Mouse (Mus musculus) liver, adult 2 months (tissue): ENCODE results near the gene 1700042G07Rik. TPM values are rescaled to one million over a fixed set of nuclear protein-coding genes. Genes with fewer than 3 reads are reported as not detected.

Source experiments
- DNase-seq: peaks from one replicate; pipeline ENCODE4 v3.0.0-alpha.2; 2011; ENCODE audit warnings: low read depth, low spot score; ENCODE audit errors: extremely low read depth
- H3K27ac ChIP-seq: fragments of 200-500 bp; replicated peaks from 2 replicates; pipeline ENCODE4 v1.5.1; 2012; ENCODE audit warnings: low read depth, mild to moderate bottlenecking, control low read depth, inconsistent platforms, low read length; ENCODE audit not compliant: insufficient read depth
- H3K27me3 ChIP-seq: fragments of 200-500 bp; 2 replicates; pipeline ENCODE4 v1.6.1; 2012; ENCODE audit warnings: mild to moderate bottlenecking, moderate library complexity, low read length, inconsistent platforms; ENCODE audit not compliant: control insufficient read depth, insufficient read depth
- H3K36me3 ChIP-seq: fragments of 200-500 bp; 2 replicates; pipeline ENCODE4 v1.6.1; 2012; ENCODE audit warnings: low read length, inconsistent platforms; ENCODE audit not compliant: control insufficient read depth, insufficient read depth
- H3K4me1 ChIP-seq: fragments of 200-500 bp; 2 replicates; pipeline ENCODE4 v1.6.1; 2011; ENCODE audit warnings: low read length; ENCODE audit not compliant: control insufficient read depth, insufficient read depth
- H3K4me3 ChIP-seq: fragments of 200-500 bp; 2 replicates; pipeline ENCODE4 v1.5.1; 2011; ENCODE audit warnings: low read depth, mild to moderate bottlenecking, control low read depth, low read length, moderate library complexity; ENCODE audit not compliant: insufficient read depth
- H3K79me2 ChIP-seq: fragments of 200-500 bp; 2 replicates; pipeline ENCODE4 v1.6.1; 2012; ENCODE audit warnings: inconsistent platforms, mild to moderate bottlenecking, low read length, moderate library complexity; ENCODE audit not compliant: control insufficient read depth, insufficient read depth
- H3K9ac ChIP-seq: fragments of 200-500 bp; 2 replicates; pipeline ENCODE4 v1.6.1; 2012; ENCODE audit warnings: low read depth, mild to moderate bottlenecking, control low read depth, inconsistent platforms, low read length
- CTCF ChIP-seq: fragments of 200-500 bp; IDR thresholded peaks from 2 replicates; pipeline ENCODE4 v1.5.1; 2011; ENCODE audit warnings: low read depth, low read length, control low read depth
- POLR2A ChIP-seq: fragments of 200-500 bp; IDR thresholded peaks from 2 replicates; pipeline ENCODE4 v1.6.1; 2011; ENCODE audit warnings: low read length, control low read depth; ENCODE audit not compliant: insufficient read depth; ENCODE audit errors: extremely low read depth
- WGBS: fragments of 180-500 bp; shearing (Covaris S2); methylation state at CpG from one replicate; pipeline ENCODE4 v1.1.7; 2018; 5-methylcytosine and 5-hydroxymethylcytosine counted together
- polyA plus RNA-seq: library from polyadenylated mRNA; depleted of rRNA; stranded (reverse); fragments of >200 nt; gene quantifications from 2 replicates; pipeline ENCODE4 v1.2.3, GENCODE M21; 2012
- total RNA-seq: library from RNA; depleted of rRNA; stranded (reverse); fragments of >200 nt; gene quantifications from 2 replicates; pipeline ENCODE4 v1.2.3, GENCODE M21; 2014

The 1700042G07Rik gene
- total and polyA plus RNA-seq, 2 experiments: not detected

- WGBS: 64% methylated on average over 3 of the region's 3 CpGs
- no peaks in the 10 kb centered on the region for H3K27me3 ChIP-seq
- no peak overlapping the region for H3K27ac ChIP-seq
Measured at GRCm38 (mm10) chr4:116182079-116182478, 8.9 kb downstream of the 1700042G07Rik start.

DNA sequence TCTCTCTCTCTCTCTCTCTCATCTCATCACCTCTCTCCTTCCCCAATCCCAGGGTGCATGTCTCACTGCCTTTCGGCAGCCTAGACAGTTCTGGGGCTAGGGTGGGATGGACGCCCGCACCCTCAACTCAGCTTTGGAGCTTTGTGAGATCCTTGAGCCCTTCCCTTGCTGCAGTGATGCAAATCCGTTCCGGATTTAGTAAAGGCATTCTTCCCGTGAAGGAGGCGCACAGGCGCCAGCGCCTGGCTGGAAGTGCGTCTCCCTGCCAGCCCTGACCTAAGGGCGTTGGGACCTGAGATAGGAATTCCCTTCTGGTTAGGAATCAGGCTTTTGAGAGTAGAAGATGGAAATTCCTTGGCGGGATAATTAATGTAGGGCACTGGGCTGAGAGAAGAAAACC, 9.6 kb downstream of the 1700042G07Rik start:
- TF ChIP-seq CTCF (no peak), POLR2A (no peak)
- Histone ChIP-seq H3K4me1 (no peaks in the 10 kb centered on the region), H3K4me3 (no peak overlapping the region), H3K36me3 (no peaks in the 10 kb centered on the region), H3K27me3 (no peaks in the 10 kb centered on the region), H3K79me2 (no peaks in the 10 kb centered on the region), H3K27ac (0 out of 2 replicates have a peak overlapping the region, but pooled peaks have one; percentile 20), H3K9ac (0 out of 2 replicates have a peak overlapping the region, but pooled peaks have one; percentile 2)
- 33% methylated on average over 12 of the region's 12 CpGs for WGBS
- no peak for DNase-seq

More at GRCm38 (mm10) chr4:116182079-116182478, 8.9 kb downstream of the 1700042G07Rik start:
- DNase-seq: no peak
- H3K36me3 ChIP-seq: no peaks in the 10 kb centered on the region
- H3K4me1 ChIP-seq: 0 out of 2 replicates have a peak, but pooled peaks cover 2% of the 10 kb centered on the region
- no peak overlapping the region for H3K9ac ChIP-seq
- H3K4me3 ChIP-seq: no peak overlapping the region
- no peak for TF ChIP-seq CTCF
- H3K79me2 ChIP-seq: no peaks in the 10 kb centered on the region

DNA sequence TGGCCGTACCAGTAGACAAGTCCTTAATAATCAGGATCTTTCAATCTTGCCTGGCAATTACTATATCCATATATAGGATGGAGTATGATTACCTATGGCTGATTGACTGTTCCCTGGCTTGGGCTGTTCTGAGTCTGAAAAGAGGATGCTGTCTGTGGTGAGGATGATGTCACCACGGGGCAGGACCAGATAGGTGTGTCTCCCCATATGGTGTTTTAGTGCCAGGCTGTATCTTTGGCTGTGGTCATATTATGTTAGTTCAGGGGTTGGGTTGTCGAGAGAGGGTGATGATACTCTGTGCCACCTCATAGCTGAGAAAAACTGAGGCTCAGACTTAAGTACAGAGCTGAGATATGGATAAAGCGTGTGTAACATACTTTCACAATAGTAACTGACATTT, 11.9 kb downstream of the 1700042G07Rik start:
- Histone ChIP-seq H3K4me1 (no peaks in the 10 kb centered on the region), H3K27me3 (no peaks in the 10 kb centered on the region), H3K36me3 (no peaks in the 10 kb centered on the region), H3K79me2 (no peaks in the 10 kb centered on the region), H3K9ac (no peak overlapping the region), H3K4me3 (no peak overlapping the region), H3K27ac (no peak overlapping the region)
- no peak for DNase-seq
- no peak for TF ChIP-seq POLR2A
- TF ChIP-seq CTCF: no peak
- 88% methylated on average over 4 of the region's 4 CpGs for WGBS

GRCm38 (mm10) chr4:116192286-116192835, 19.2 kb downstream of the 1700042G07Rik start:
- Histone ChIP-seq H3K27me3 (no peaks in the 10 kb centered on the region), H3K9ac (no peak overlapping the region), H3K79me2 (no peaks in the 10 kb centered on the region), H3K4me3 (no peak overlapping the region), H3K4me1 (no peaks in the 10 kb centered on the region), H3K27ac (no peak overlapping the region), H3K36me3 (no peaks in the 10 kb centered on the region)
- DNase-seq: no peak
- 78% methylated on average over 4 of the region's 4 CpGs for WGBS
- TF ChIP-seq CTCF (no peak), POLR2A (no peak)

DNA sequence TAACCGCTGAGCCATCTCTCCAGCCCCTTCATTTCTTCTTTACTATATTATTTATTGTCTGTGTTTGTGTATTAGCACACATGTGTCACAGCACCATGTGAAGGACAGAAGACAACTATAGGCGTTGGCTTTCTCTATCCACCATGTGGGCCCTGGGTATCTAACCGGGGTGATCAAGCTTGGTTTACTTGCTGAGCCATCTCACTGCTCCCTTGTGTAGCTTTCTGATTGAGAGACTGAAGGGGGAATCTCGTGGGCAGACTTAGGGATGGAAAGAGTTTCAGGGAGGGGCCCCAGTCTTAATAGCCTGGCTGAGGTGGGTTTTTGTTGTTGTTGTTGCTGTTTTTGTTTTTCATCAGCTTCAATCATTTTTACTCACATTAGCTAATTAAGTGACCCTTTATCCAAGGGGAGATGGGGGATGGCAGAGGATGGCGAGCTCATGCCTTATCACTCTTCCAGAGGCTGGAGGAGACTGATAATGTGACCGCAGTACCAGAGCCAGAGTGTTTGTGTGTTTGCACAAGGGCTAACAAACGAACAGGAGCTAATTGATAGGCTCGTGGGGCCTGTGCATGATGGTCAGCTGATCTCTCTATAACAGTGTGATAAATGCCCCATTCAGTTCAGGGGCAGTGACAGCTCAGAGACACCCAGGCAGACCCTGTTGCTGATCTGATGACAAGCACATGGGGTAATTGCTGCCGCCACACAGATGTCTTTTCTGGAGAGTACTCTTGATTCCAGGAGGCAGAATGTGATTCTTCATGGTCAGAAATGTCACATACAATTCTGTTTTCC, 20.6 kb downstream of the 1700042G07Rik start:
- no peak overlapping the region for H3K27ac ChIP-seq
- no peak for TF ChIP-seq CTCF
- TF ChIP-seq POLR2A: no peak
- DNase-seq: no peak
- H3K36me3 ChIP-seq: no peaks in the 10 kb centered on the region
- WGBS: 61% methylated on average over 9 of the region's 9 CpGs
- H3K79me2 ChIP-seq: no peaks in the 10 kb centered on the region
- H3K27me3 ChIP-seq: no peaks in the 10 kb centered on the region
- no peaks in the 10 kb centered on the region for H3K4me1 ChIP-seq
- H3K9ac ChIP-seq: no peak overlapping the region
- no peak overlapping the region for H3K4me3 ChIP-seq

- 81% methylated on average over 2 of the region's 2 CpGs for WGBS
- H3K27me3 ChIP-seq: no peaks in the 10 kb centered on the region
- no peak overlapping the region for H3K9ac ChIP-seq
- H3K4me1 ChIP-seq: no peaks in the 10 kb centered on the region
- DNase-seq: no peak
- no peak overlapping the region for H3K4me3 ChIP-seq
- no peaks in the 10 kb centered on the region for H3K36me3 ChIP-seq
- TF ChIP-seq POLR2A (no peak), CTCF (no peak)
- no peak overlapping the region for H3K27ac ChIP-seq
- H3K79me2 ChIP-seq: no peaks in the 10 kb centered on the region
Measured at GRCm38 (mm10) chr4:116198422-116198821, 25.2 kb downstream of the 1700042G07Rik start.
